In the genomic region with DNA sequence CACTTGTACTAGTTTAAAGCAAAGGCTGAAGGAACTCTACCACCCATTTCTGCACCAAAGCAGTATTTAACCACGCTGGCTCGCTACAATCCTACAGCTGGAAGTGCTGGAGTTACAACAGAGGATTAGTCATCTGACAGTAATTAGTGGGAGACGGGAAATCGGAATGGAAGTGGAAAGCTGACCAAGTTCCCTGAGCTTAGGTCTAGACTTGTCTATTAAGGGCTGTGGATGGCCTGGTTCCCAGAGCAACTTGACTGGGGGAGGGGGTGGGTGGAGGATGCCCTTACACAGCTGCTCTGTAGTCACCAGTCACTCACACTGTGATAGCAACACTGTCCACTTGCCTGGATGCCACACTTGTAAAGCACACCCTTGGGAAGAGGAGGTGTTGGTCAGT, we compare ENCODE assay signal across 10 mouse cellular contexts. TPM values are rescaled to one million over a fixed set of nuclear protein-coding genes. Genes with fewer than 3 reads are reported as not detected.
DNase-seq lines count a peak whose midpoint lies in the region; ATAC-seq and TF ChIP-seq lines count a peak whose summit lies in the region.
"Had no signal": no experiment of that assay in that cellular context is flagged by ENCODE, and none has a peak within 500 bp of the region (broad histone marks: within the 10 kb centered on the region; RNA-seq: fewer than 3 reads in every experiment).

No protein-coding gene starts in this region.

- no peak for TF ChIP-seq EP300 in heart, postnatal 0 days (IDR thresholded peaks at IDR 0.05; ENCODE audit: low read depth)

- no peak overlapping the region for H3K9ac ChIP-seq in heart, embryonic 11.5 days (ENCODE audit: low read depth, low read length)
- H3K9ac ChIP-seq in heart, postnatal 0 days (replicated peaks; ENCODE audit: low read depth, low read length), result no peak overlapping the region
- no peak overlapping the region for H3K9ac ChIP-seq in stomach, embryonic 16.5 days (ENCODE audit: low read length)
- H3K9ac ChIP-seq: forebrain, postnatal 0 days had no signal

- no peaks in the 10 kb centered on the region for H3K9me3 ChIP-seq in heart, embryonic 11.5 days (replicated peaks; ENCODE audit: control insufficient read depth, low read length)
- no peaks in the 10 kb centered on the region for H3K9me3 ChIP-seq in heart, postnatal 0 days (replicated peaks; ENCODE audit: control insufficient read depth, low read length)
- no peaks in the 10 kb centered on the region for H3K9me3 ChIP-seq in stomach, embryonic 16.5 days (replicated peaks; ENCODE audit: control insufficient read depth, low read length)
- no peaks in the 10 kb centered on the region for H3K9me3 ChIP-seq in forebrain, embryonic 10.5 days

- H3K4me2 ChIP-seq in heart, embryonic 11.5 days, result no peak overlapping the region
- 0 out of 2 replicates have a peak overlapping the region, but pooled peaks have one; percentile 2 for H3K4me2 ChIP-seq in heart, postnatal 0 days (ENCODE audit: low read depth, low read length)
- no peak overlapping the region for H3K4me2 ChIP-seq in stomach, embryonic 16.5 days (ENCODE audit: low read depth, low read length)

- H3K4me3 ChIP-seq in heart, embryonic 11.5 days (ENCODE audit: low read depth, low read length), result no peak overlapping the region
- H3K4me3 ChIP-seq in heart, postnatal 0 days (ENCODE audit: low read depth, low read length), result no peak overlapping the region
- no peak overlapping the region for H3K4me3 ChIP-seq in stomach, embryonic 16.5 days (replicated peaks; ENCODE audit: low read length)
- H3K4me3 ChIP-seq in forebrain, embryonic 10.5 days, result no peak overlapping the region

- peak; percentile 92 for DNase-seq in heart, adult 11 months
- DNase-seq in lung, postnatal 10 days, result peak; percentile 46
- no peak for DNase-seq in lung, postnatal 25 days (ENCODE audit: low spot score)
- peak; percentile 20 for DNase-seq in heart, postnatal 0 days (ENCODE audit: low spot score)
- no peak for DNase-seq in forebrain, embryonic 10.5 days (ENCODE audit: extremely low spot score, low spot score)
- no peak for DNase-seq in urinary bladder, postnatal 10 days (ENCODE audit: low spot score)
- DNase-seq: forebrain, postnatal 0 days; midbrain, embryonic 14.5 days had no signal

- H3K4me1 ChIP-seq in heart, embryonic 11.5 days (ENCODE audit: control insufficient read depth, insufficient read depth, low read length), result peaks cover 3% of the 10 kb centered on the region; the same call in 1 of the 2 replicates
- peaks cover 9% of the 10 kb centered on the region for H3K4me1 ChIP-seq in heart, postnatal 0 days (ENCODE audit: control insufficient read depth, insufficient read depth)
- peaks cover 14% of the 10 kb centered on the region for H3K4me1 ChIP-seq in stomach, embryonic 16.5 days (ENCODE audit: control insufficient read depth, insufficient read depth, low read length)
- peaks cover 31% of the 10 kb centered on the region for H3K4me1 ChIP-seq in forebrain, embryonic 10.5 days

- no peaks in the 10 kb centered on the region for H3K27me3 ChIP-seq in heart, embryonic 11.5 days (ENCODE audit: control insufficient read depth, insufficient read depth, low read length)
- H3K27me3 ChIP-seq in heart, postnatal 0 days (ENCODE audit: control insufficient read depth, insufficient read depth, low read length), result no peaks in the 10 kb centered on the region
- H3K27me3 ChIP-seq in stomach, embryonic 16.5 days (ENCODE audit: control insufficient read depth, insufficient read depth, low read length), result no peaks in the 10 kb centered on the region
- no peaks in the 10 kb centered on the region for H3K27me3 ChIP-seq in forebrain, embryonic 10.5 days (ENCODE audit: poor library complexity, severe bottlenecking)

- no peak for ATAC-seq in heart, embryonic 11.5 days (replicated peaks; ENCODE audit: insufficient number of reproducible peaks, low FRiP score, low TSS enrichment)
- no peak for ATAC-seq in heart, postnatal 0 days (ENCODE audit: insufficient read depth, low read depth)
- no peak for ATAC-seq in stomach, embryonic 16.5 days (ENCODE audit: insufficient read depth, low FRiP score)
- ATAC-seq: forebrain, postnatal 0 days had no signal

- 70% methylated on average over 4 of the region's 4 CpGs for WGBS in heart, embryonic 11.5 days (ENCODE audit: insufficient replicate concordance)
- WGBS in heart, postnatal 0 days, result 60% methylated on average over 4 of the region's 4 CpGs
- 40% methylated on average over 4 of the region's 4 CpGs for WGBS in stomach, embryonic 16.5 days
- 60% methylated on average over 4 of the region's 4 CpGs for WGBS in forebrain, embryonic 10.5 days

- no peak overlapping the region for H3K27ac ChIP-seq in heart, embryonic 11.5 days (ENCODE audit: low read depth, low read length)
- H3K27ac ChIP-seq in heart, postnatal 0 days (ENCODE audit: low read depth), result peak overlapping the region; percentile 51
- peak overlapping the region; percentile 4; the same call in 1 of the 2 replicates for H3K27ac ChIP-seq in stomach, embryonic 16.5 days (ENCODE audit: low read length)
- H3K27ac ChIP-seq in forebrain, embryonic 10.5 days, result no peak overlapping the region

- H3K36me3 ChIP-seq in heart, embryonic 11.5 days (ENCODE audit: control insufficient read depth, insufficient read depth, low read length), result no peaks in the 10 kb centered on the region
- H3K36me3 ChIP-seq in heart, postnatal 0 days (replicated peaks; ENCODE audit: control insufficient read depth, insufficient read depth, low read length), result peaks cover 6% of the 10 kb centered on the region; the same call in 1 of the 2 replicates
- H3K36me3 ChIP-seq in stomach, embryonic 16.5 days (ENCODE audit: control insufficient read depth, insufficient read depth, low read length), result no peaks in the 10 kb centered on the region
- peaks cover 8% of the 10 kb centered on the region for H3K36me3 ChIP-seq in forebrain, embryonic 10.5 days (replicated peaks)

- TF ChIP-seq CTCF in heart, postnatal 0 days (IDR thresholded peaks at IDR 0.05; ENCODE audit: low read depth), result no peak

RNA-seq across cellular contexts. Expression of a gene that starts 3.6 kb away (rescaled TPM):
- 9.7 and 10.8 TPM in 2 replicates for polyA plus RNA-seq in heart, embryonic 11.5 days (2014; fragmentation: Nextera tagmentation; extraction: Ambion mirVana)
- 1.7 and 2.9 TPM in 2 replicates for total RNA-seq in heart, postnatal 0 days (2014; rRNA removed; ENCODE audit: low replicate concordance)
- polyA plus RNA-seq in heart, postnatal 0 days (2015; fragmentation: Nextera tagmentation; extraction: Ambion mirVana), result 3.4 and 4.3 TPM in 2 replicates
- 13.1 and 14.6 TPM in 2 replicates for polyA plus RNA-seq in stomach, embryonic 16.5 days (2015; fragmentation: Nextera tagmentation; extraction: Ambion mirVana)
- 8.5 and 9.9 TPM in 2 replicates for polyA plus RNA-seq in forebrain, embryonic 10.5 days (2016; fragmentation: Nextera tagmentation; extraction: Ambion mirVana)

RNA-seq across cellular contexts. Expression of a gene that starts 3.7 kb away (rescaled TPM):
- polyA plus RNA-seq in heart, embryonic 11.5 days (2014; fragmentation: Nextera tagmentation; extraction: Ambion mirVana), result 49.2 and 59.2 TPM in 2 replicates
- 11.8 and 20.8 TPM in 2 replicates for total RNA-seq in heart, postnatal 0 days (2014; rRNA removed; ENCODE audit: low replicate concordance)
- polyA plus RNA-seq in heart, postnatal 0 days (2015; fragmentation: Nextera tagmentation; extraction: Ambion mirVana), result 28.6 and 30.4 TPM in 2 replicates
- 59.8 and 65.4 TPM in 2 replicates for polyA plus RNA-seq in stomach, embryonic 16.5 days (2015; fragmentation: Nextera tagmentation; extraction: Ambion mirVana)
- 132 and 139 TPM in 2 replicates for polyA plus RNA-seq in forebrain, embryonic 10.5 days (2016; fragmentation: Nextera tagmentation; extraction: Ambion mirVana)

Comparison
In these comparisons a context has a peak if more than half of its experiments do, and no peak if none do; other contexts are left out.
1. DNase-seq: peak in heart, adult 11 months (single experiment), lung, postnatal 10 days (single experiment) and heart, postnatal 0 days (single experiment); none in lung, postnatal 25 days (single experiment), forebrain, embryonic 10.5 days (single experiment) and urinary bladder, postnatal 10 days (single experiment).
2. H3K27ac ChIP-seq: peak in heart, postnatal 0 days (single experiment) and stomach, embryonic 16.5 days (single experiment); none in heart, embryonic 11.5 days (single experiment) and forebrain, embryonic 10.5 days (single experiment).